Mouse (Mus musculus) brain, embryonic 14.5 days (tissue): ENCODE results near the gene Itprid1.

Source experiments
- CTCF ChIP-seq: fragments of 200-500 bp; IDR thresholded peaks from 2 replicates; pipeline ENCODE4 v1.5.1; 2012; ENCODE audit warnings: inconsistent platforms, mild to moderate bottlenecking, moderate library complexity, borderline replicate concordance; ENCODE audit not compliant: insufficient read depth, insufficient read length; ENCODE audit errors: extremely low read depth
- POLR2A ChIP-seq: fragments of 200-500 bp; IDR thresholded peaks from 2 replicates; pipeline ENCODE4 v1.6.1; 2012; ENCODE audit warnings: mild to moderate bottlenecking, inconsistent platforms, borderline replicate concordance; ENCODE audit not compliant: poor library complexity, insufficient read depth, insufficient read length, severe bottlenecking; ENCODE audit errors: extremely low read depth

- TF ChIP-seq POLR2A, result no peak
- TF ChIP-seq CTCF, result no peak
Measured at GRCm38 (mm10) chr6:56027318-56027717, 190.6 kb downstream of the Itprid1 start.
